Mouse (Mus musculus) cerebellum, adult 18-20 months (tissue): Measurements from ENCODE around the gene Olfr1055.
"Not testable (repeated sequence)": the region's sequence is repeated elsewhere in the genome, so short reads cannot be mapped to it uniquely, and the experiment has no call there.

Source experiments
- DNase-seq, 2 experiments: peaks; one replicate each; pipeline ENCODE4 v3.0.0; 2021

Gene Olfr1055

DNA sequence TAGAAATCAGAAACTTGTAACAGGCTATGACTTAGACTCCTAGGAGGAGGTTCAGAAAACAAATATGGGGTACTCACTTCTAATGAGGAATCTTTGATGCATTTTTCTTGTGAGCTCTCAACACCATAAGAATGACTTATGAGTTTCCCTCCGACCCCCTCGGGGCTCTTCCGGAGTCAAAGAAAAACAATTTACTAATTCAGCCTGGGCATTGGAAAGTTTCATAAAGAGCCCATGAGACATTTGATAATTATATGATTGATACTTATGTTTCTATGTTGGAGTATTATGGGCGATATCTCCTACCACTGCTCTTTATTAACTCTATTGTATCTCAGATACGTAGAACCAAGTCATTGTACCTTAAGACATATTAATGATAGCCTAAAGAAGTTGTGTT, at the start of gene Olfr1055:
Olfr1055 (minus strand) TSS at position 101 of the 400 bp plus-strand sequence.
- DNase-seq, result no peak

DNA sequence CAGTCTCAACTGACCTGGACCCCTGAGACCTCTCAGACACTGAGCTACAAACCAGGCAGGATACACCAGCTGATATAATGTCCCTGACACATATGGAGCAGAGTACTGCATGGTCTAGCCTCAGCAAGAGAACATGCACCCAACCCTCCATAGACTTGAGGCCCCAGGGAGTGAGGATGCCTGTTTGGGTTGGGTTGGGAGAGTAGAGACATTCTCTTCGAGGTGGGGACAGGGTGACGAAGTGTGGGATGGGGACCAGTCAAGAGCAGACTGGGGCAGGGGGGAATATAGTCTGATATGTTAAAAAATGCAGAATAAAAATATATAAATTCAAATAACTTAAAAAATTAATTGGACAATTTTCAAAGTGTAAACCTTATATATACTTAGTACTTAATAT, 45.0 kb upstream of the Olfr1055 start:
- DNase-seq, result no peak

DNA sequence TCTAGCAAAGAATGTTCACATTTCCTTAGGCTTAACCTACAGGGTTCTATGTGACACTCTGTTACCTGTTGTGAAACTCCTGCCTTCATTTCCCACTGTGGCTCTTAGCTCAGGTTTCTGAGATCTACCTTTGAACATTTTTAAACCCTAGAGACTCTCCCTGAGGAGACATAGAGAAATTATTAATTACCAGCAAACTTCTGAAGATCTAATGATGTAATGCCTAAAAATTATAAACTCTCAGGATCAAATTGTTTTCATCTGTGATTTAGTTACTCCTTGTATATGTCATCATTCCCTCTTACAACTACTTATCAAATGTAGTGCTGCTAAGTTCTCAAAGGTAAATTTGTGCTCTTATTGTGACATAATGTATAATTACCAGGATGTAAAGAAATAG, 38.4 kb upstream of the Olfr1055 start, which contains the start of gene Olfr1058:
Olfr1058 (minus strand) TSS at position 101 of the 400 bp plus-strand sequence.
- DNase-seq, result not testable (repeated sequence)

DNA sequence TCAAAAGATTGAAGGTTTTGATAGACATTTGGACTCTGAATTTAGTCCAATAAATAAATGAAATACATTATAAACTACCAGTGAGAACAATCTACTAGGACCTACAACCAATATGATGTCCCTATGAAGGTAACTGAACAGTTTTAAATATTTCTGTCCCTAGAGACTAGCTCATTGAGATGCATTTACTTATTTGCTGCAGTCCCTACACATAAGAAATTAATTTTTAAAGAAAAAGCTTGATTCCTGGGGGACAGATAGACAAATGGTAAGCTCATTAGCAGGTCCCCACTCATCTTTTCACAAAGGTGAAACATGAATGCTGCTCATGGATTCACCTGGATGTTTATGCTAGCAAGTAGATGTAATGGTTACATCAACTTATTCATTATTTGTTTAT, 28.2 kb upstream of the Olfr1055 start, which contains the start of gene Olfr1057:
Olfr1057 (minus strand) TSS at position 101 of the 400 bp plus-strand sequence.
- DNase-seq, result no peak

DNA sequence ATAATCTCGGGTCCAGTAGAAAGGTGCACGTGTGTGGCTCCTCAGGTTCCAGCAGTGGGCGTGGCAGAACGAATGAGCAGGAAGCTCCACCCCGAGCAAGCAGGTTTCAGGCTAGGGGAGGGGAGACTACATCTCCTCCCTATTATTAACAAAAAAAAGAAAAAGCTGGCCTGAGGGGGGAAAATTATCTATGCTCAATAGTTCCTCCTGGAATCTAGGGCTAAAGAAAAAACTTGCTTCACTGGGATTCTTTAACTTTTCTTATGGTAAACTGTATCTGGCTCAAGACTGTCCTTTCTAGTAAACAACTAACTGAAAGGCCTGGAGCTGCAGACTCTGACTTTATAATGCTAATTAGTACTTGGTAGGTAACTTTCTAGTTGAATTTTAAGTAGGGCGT, 16.3 kb upstream of the Olfr1055 start:
- not testable (repeated sequence) for DNase-seq

DNA sequence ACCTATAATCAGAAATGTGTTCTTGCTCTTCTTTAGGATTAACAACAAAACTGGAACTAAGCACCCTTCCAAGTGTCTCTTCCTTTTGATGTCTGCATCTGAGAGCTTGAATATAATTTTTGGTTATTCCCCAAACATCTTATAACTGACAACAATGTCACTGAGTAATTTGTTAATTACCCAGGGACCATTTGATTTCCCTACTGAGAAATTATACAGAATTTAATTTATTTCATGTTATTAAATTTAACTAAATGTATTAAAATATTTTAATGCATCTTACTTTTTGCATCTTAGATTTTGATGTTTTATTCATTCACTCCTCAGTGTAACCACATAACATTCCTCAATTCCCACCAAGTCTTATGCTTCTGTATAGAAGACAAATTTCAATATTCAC, 12.3 kb upstream of the Olfr1055 start, which contains the start of gene Olfr1056:
Olfr1056 (minus strand) TSS at position 101 of the 400 bp plus-strand sequence.
- no peak for DNase-seq

DNA sequence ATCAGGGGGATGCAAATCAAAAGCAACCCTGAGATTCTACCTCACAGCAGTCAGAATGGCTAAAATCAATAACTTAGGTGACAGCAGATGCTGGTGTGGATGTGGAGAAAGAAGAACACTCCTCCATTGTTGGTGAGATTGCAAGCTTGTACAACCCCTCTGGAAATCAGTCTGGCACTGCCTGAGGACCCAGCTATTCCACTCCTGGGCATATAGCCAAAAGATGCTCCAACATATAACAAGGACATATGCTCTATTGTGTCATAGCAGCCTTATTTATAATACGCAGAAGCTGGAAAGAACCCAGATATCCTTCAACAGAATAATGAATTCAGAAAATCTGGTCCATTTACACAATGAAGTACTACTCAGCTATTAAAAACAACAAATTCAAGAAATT, 1.7 kb upstream of the Olfr1055 start:
- not testable (repeated sequence) for DNase-seq

DNA sequence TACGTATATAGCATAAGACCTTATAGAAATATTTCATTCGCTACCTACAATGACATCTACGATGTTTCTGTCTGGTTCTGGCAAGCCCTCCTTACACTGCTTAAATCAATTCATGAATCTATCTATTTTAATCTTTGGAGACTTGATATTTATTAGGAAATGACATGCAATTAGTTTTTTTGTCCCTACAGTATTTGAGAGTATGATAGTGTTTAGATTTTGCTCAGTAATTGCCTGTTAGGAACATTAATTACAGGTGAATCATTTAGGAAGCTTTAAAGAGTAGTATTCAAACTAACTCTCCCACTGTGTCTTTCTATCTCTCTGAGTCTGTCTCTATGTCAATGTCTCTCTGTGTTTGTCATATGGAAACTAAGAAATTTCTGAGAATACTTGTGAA, 14.8 kb downstream of the Olfr1055 start, which contains the start of gene Olfr1054:
Olfr1054 (minus strand) TSS at position 101 of the 400 bp plus-strand sequence.
- DNase-seq, result no peak

DNA sequence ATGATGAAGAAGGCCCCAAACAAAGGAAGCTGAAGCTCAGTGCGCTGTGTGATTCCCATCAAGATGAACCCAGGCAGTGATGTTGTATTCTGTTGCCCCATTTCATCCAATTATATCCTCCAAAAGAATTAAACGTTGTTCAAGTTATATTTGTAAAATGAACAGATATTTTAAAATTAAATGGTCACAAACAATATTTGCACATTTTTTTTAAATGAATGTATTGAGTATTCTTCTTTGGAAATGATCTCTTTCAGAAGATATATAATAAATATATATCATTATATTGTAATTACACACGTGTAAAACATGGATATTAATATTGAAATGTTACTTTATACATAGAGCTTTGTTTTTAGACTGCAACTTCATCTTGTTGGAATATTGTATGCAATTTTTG, 34.9 kb downstream of the Olfr1055 start, which contains the start of gene Olfr1053:
Olfr1053 (minus strand) TSS at position 101 of the 400 bp plus-strand sequence.
- DNase-seq, result no peak
